Mouse (Mus musculus): Measurements from ENCODE around the gene Nkiras1. TPM values are rescaled to one million over a fixed set of nuclear protein-coding genes. Genes with fewer than 3 reads are reported as not detected.

The Nkiras1 gene
- polyA plus RNA-seq, 1 experiment from 2014 or later, result 25.7 TPM

DNA sequence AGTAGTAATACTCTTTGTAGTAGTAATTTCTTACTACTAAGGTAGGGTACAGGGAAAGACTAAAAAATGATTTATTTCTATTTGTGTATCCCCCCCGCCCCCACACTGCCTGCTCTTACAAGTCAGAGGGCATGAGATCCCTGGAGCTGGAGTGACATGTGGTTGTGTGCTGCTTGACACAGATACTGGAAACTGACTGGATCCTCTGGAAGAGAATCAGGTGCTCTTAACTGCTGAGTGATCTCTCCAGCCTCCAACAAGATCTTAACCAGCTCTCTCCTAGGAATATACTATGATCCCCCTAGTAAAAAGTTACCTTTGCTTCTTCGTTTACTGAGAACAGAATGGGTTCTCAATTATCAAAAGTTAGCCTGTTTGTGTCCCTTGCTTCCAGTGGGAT, 15.5 kb downstream of the Nkiras1 start:
- Histone ChIP-seq H3K27ac (no peak overlapping the region), H3K4me3 (no peak overlapping the region), H3K4me1 (no peaks in the 10 kb centered on the region), H3K27me3 (no peaks in the 10 kb centered on the region), H3K9me3 (replicated peaks) (no peaks in the 10 kb centered on the region), H3K9ac (no peak overlapping the region), H3K4me2 (no peak overlapping the region), H3K36me3 (ENCODE audit: poor library complexity, severe bottlenecking) (peaks cover 12% of the 10 kb centered on the region)
- no peak for ATAC-seq
- WGBS, result 90% methylated on average over 2 of the region's 2 CpGs

DNA sequence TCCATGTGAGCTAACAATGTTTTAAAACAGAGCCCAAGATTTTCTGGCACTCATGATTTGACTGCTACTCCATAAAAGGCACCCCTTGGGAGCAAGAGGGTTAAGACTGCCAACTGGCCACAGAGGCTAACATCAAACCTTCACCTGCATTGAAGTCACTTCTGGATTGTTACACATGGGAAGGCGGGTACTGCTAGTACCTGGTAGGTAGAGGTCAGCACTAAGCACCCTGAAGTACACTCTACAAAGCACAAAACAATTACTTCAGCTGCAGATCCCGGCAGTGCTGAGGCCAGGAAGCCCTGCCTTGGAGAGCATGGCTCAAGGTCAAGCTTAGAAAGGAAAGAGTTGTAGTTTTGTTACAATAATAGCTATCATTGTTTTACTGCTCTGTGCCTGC, 16.5 kb downstream of the Nkiras1 start:
- Histone ChIP-seq H3K27me3 (no peaks in the 10 kb centered on the region), H3K9me3 (replicated peaks) (no peaks in the 10 kb centered on the region), H3K27ac (no peak overlapping the region), H3K36me3 (ENCODE audit: poor library complexity, severe bottlenecking) (peaks cover 5% of the 10 kb centered on the region), H3K4me3 (no peak overlapping the region), H3K4me2 (no peak overlapping the region), H3K9ac (no peak overlapping the region), H3K4me1 (no peaks in the 10 kb centered on the region)
- WGBS, result 82% methylated on average over 2 of the region's 2 CpGs
- ATAC-seq, result no peak

- Histone ChIP-seq H3K36me3 (ENCODE audit: poor library complexity, severe bottlenecking) (no peaks in the 10 kb centered on the region), H3K27me3 (no peaks in the 10 kb centered on the region), H3K27ac (no peak overlapping the region), H3K9me3 (replicated peaks) (no peaks in the 10 kb centered on the region), H3K4me2 (no peak overlapping the region), H3K4me3 (no peak overlapping the region), H3K4me1 (no peaks in the 10 kb centered on the region), H3K9ac (no peak overlapping the region)
- WGBS, result 95% methylated on average over 3 of the region's 3 CpGs
- no peak for ATAC-seq
Measured at GRCm38 (mm10) chr14:18292111-18292510, 21.2 kb downstream of the Nkiras1 start.

GRCm38 (mm10) chr14:18292578-18292977, 21.6 kb downstream of the Nkiras1 start:
- Histone ChIP-seq H3K9me3 (replicated peaks) (no peaks in the 10 kb centered on the region), H3K4me3 (no peak overlapping the region), H3K4me1 (no peaks in the 10 kb centered on the region), H3K27ac (no peak overlapping the region), H3K36me3 (ENCODE audit: poor library complexity, severe bottlenecking) (no peaks in the 10 kb centered on the region), H3K9ac (no peak overlapping the region), H3K4me2 (no peak overlapping the region), H3K27me3 (no peaks in the 10 kb centered on the region)
- WGBS, result 91% methylated on average over 3 of the region's 3 CpGs
- ATAC-seq, result no peak

DNA sequence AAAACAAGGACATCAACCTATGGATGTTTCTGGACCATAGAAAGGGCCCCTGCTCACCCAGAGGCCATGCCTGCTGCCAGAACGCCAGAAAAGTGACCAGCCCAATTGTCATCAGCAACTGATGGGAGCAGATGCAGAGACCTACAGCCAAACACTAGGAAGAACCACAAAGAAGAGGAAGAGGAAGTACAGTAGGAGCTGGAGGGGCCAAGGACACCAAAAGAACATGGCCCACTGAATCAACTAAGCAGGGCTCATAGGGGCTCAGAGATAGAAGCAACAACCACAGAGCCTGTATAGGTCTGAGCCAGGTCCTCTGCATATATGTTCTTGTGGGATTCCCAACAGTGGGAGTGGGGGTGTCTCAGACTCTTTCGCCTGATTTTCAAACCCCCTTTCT, 26.5 kb downstream of the Nkiras1 start:
- H3K9ac ChIP-seq, result no peak overlapping the region
- 91% methylated on average over 2 of the region's 2 CpGs for WGBS
- no peaks in the 10 kb centered on the region for H3K4me1 ChIP-seq
- H3K4me2 ChIP-seq, result no peak overlapping the region
- H3K36me3 ChIP-seq (ENCODE audit: poor library complexity, severe bottlenecking), result peaks cover 3% of the 10 kb centered on the region; the same call in 1 of the 2 replicates
- no peak overlapping the region for H3K27ac ChIP-seq
- no peaks in the 10 kb centered on the region for H3K9me3 ChIP-seq (replicated peaks)
- no peaks in the 10 kb centered on the region for H3K27me3 ChIP-seq
- no peak overlapping the region for H3K4me3 ChIP-seq
- no peak for ATAC-seq

DNA sequence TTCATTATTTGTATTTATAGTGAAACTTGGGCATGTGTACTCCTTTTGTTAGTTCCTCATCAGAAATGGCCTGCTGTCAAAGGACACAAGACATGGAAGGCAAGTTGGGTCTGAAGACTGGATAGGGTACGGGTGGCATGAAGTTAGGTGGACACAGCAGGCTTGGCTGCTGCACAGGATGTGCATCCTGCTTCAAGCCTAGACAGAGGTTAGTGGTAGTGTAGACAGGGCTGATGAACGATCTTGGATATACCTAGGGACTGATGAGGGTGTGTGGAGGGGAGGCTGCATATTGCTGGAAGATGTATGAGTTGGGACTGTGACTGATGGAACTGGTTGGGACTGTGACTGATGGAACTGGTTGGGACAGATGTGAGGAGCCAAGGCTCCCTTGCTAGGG, 27.9 kb downstream of the Nkiras1 start:
- peaks cover 10% of the 10 kb centered on the region; the same call in 1 of the 2 replicates for H3K4me1 ChIP-seq
- no peak overlapping the region for H3K4me2 ChIP-seq
- H3K36me3 ChIP-seq (ENCODE audit: poor library complexity, severe bottlenecking), result peaks cover 3% of the 10 kb centered on the region; the same call in 1 of the 2 replicates
- no peak for ATAC-seq
- H3K9me3 ChIP-seq (replicated peaks), result no peaks in the 10 kb centered on the region
- H3K9ac ChIP-seq, result no peak overlapping the region
- WGBS, result 87% methylated on average over 2 of the region's 2 CpGs
- no peak overlapping the region for H3K27ac ChIP-seq
- H3K27me3 ChIP-seq, result no peaks in the 10 kb centered on the region
- no peak overlapping the region for H3K4me3 ChIP-seq

GRCm38 (mm10) chr14:18300676-18301075, 29.7 kb downstream of the Nkiras1 start:
- no peak for ATAC-seq
- 93% methylated on average over 2 of the region's 2 CpGs for WGBS
- no peak overlapping the region for H3K4me3 ChIP-seq

GRCm38 (mm10) chr14:18301591-18301990, 30.7 kb downstream of the Nkiras1 start:
- Histone ChIP-seq H3K36me3 (ENCODE audit: poor library complexity, severe bottlenecking) (peaks cover 10% of the 10 kb centered on the region; the same call in 1 of the 2 replicates), H3K27me3 (no peaks in the 10 kb centered on the region), H3K4me3 (no peak overlapping the region), H3K4me2 (no peak overlapping the region), H3K9me3 (replicated peaks) (no peaks in the 10 kb centered on the region), H3K4me1 (peaks cover 10% of the 10 kb centered on the region; the same call in 1 of the 2 replicates), H3K9ac (no peak overlapping the region), H3K27ac (no peak overlapping the region)
- WGBS, result 84% methylated on average over 3 of the region's 3 CpGs
- ATAC-seq, result no peak

More at GRCm38 (mm10) chr14:18300676-18301075, 29.7 kb downstream of the Nkiras1 start:
- Histone ChIP-seq H3K9me3 (replicated peaks) (no peaks in the 10 kb centered on the region), H3K27me3 (no peaks in the 10 kb centered on the region), H3K4me1 (peaks cover 10% of the 10 kb centered on the region; the same call in 1 of the 2 replicates), H3K4me2 (no peak overlapping the region), H3K9ac (no peak overlapping the region), H3K27ac (no peak overlapping the region), H3K36me3 (ENCODE audit: poor library complexity, severe bottlenecking) (peaks cover 7% of the 10 kb centered on the region; the same call in 1 of the 2 replicates)

- H3K4me1 ChIP-seq, result peaks cover 10% of the 10 kb centered on the region; the same call in 1 of the 2 replicates
- no peak overlapping the region for H3K27ac ChIP-seq
- no peaks in the 10 kb centered on the region for H3K27me3 ChIP-seq
- H3K36me3 ChIP-seq (ENCODE audit: poor library complexity, severe bottlenecking), result peaks cover 10% of the 10 kb centered on the region; the same call in 1 of the 2 replicates
- 76% methylated on average over 3 of the region's 3 CpGs for WGBS
- H3K9me3 ChIP-seq (replicated peaks), result no peaks in the 10 kb centered on the region
- ATAC-seq, result no peak
- H3K4me2 ChIP-seq, result no peak overlapping the region
- no peak overlapping the region for H3K4me3 ChIP-seq
- no peak overlapping the region for H3K9ac ChIP-seq
Measured at GRCm38 (mm10) chr14:18302750-18303149, 31.8 kb downstream of the Nkiras1 start.

DNA sequence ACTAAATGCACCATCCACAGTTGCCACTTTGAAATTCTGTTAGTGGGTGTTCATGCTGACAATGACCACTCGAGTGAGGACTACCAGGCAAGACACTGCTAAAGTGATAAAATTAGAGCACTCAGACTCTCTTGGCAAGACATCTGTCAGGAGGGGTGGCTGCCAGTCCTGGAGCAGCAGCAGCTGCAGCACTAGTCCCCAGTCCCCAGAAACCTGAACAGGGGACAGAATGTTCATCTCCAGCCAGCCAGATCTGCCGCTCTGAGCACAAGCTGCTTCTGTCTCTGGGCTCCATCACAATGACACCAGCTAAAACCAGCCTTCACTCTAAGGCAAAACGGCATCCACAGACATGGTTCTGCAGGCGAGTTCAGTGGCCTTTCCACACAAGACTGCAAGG, 32.3 kb downstream of the Nkiras1 start:
- no peaks in the 10 kb centered on the region for H3K9me3 ChIP-seq (replicated peaks)
- no peak overlapping the region for H3K9ac ChIP-seq
- 80% methylated on average over 4 of the region's 4 CpGs for WGBS
- H3K27ac ChIP-seq, result no peak overlapping the region
- H3K4me3 ChIP-seq, result no peak overlapping the region
- no peak for ATAC-seq
- no peak overlapping the region for H3K4me2 ChIP-seq
- no peaks in the 10 kb centered on the region for H3K27me3 ChIP-seq
- H3K36me3 ChIP-seq (ENCODE audit: poor library complexity, severe bottlenecking), result peaks cover 10% of the 10 kb centered on the region; the same call in 1 of the 2 replicates
- peaks cover 10% of the 10 kb centered on the region; the same call in 1 of the 2 replicates for H3K4me1 ChIP-seq

DNA sequence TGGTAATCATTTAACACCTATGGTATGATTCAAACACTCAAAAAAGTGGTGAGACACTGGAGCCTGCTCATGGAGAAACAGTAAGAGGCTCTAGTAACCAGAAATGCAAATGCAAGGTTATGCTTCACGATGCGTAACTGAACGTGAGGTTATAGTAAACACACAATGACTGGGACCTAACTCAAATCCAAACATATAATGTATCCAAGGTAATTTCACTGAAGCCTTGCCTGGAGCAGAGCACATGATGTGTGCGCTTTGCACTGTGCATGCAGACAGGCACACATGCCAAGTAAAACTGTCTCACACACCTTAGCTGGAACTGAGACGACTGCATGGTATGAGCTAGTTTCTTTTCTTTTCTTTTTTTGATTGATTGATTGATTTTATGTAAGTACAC, 33.2 kb downstream of the Nkiras1 start:
- WGBS, result 91% methylated on average over 5 of the region's 5 CpGs
- Histone ChIP-seq H3K4me2 (no peak overlapping the region), H3K9ac (no peak overlapping the region), H3K27ac (no peak overlapping the region), H3K27me3 (no peaks in the 10 kb centered on the region), H3K4me3 (no peak overlapping the region), H3K9me3 (replicated peaks) (no peaks in the 10 kb centered on the region), H3K36me3 (ENCODE audit: poor library complexity, severe bottlenecking) (0 out of 2 replicates have a peak, but pooled peaks cover 7% of the 10 kb centered on the region), H3K4me1 (peaks cover 10% of the 10 kb centered on the region; the same call in 1 of the 2 replicates)
- no peak for ATAC-seq

- H3K9me3 ChIP-seq (replicated peaks), result no peaks in the 10 kb centered on the region
- H3K27ac ChIP-seq, result no peak overlapping the region
- no peak overlapping the region for H3K4me2 ChIP-seq
- H3K9ac ChIP-seq, result no peak overlapping the region
- H3K27me3 ChIP-seq, result no peaks in the 10 kb centered on the region
- 86% methylated on average over 11 of the region's 11 CpGs for WGBS
- no peaks in the 10 kb centered on the region for H3K4me1 ChIP-seq
- ATAC-seq, result no peak
- 0 out of 2 replicates have a peak, but pooled peaks cover 5% of the 10 kb centered on the region for H3K36me3 ChIP-seq (ENCODE audit: poor library complexity, severe bottlenecking)
- no peak overlapping the region for H3K4me3 ChIP-seq
Measured at GRCm38 (mm10) chr14:18317457-18318411, 46.8 kb downstream of the Nkiras1 start.
